Mouse (Mus musculus): ENCODE measurements at regions not wholly inside any gene's neighbourhood (a gene's known extent, or its start where the extent isn't known, plus 50 kb on each side); places are given as distances from the start of the nearest gene placed in this dataset.

DNA sequence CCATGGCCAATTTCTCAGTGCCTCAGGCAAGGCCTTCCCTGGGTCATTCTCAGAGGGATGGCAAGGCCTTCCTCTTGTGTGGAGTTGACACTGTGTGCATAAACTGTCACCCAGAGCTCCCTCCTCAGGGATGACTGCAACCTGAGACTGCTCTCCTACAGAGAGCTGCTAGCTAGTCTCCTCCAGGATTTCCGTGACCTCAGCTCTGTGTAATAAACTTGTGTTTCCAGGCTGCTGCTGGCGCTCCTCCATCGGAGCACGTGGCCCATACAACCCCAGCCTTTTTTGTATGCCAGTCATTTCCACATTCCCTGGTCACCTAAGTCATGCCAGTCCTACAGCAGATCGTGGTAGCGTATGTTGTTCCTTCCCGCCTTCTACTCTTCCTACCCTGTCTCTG lies 714.3 kb upstream of the Car8 start:
- peaks cover 16% of the 10 kb centered on the region for H3K4me1 ChIP-seq (replicated peaks)
- WGBS: 90% methylated on average over 7 of the region's 7 CpGs
- no peak for ATAC-seq

DNA sequence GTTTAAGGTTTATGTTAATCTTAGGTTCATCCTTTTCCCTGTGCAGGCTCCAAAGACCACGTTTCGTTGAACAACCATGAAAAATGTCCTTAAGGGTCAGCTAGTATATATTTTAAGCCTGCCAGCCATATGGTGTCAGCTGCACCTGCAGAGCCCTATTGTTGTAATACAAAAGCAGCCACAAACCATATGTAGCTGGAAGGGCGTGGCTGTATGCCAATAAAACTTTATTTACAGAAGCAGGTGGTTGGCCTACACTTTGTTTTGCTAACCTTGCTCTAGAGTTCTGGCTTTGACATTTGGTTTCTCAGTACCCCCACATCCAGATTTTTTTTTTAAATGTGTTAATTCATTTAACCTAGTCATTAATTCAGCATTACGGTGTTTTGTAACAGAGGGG lies 711.1 kb upstream of the Car8 start:
- Histone ChIP-seq H3K4me1 (replicated peaks) (peaks cover 6% of the 10 kb centered on the region), H3K9me3 (no peaks in the 10 kb centered on the region), H3K4me3 (replicated peaks) (no peak overlapping the region), H3K4me2 (replicated peaks) (no peak overlapping the region), H3K9ac (no peak overlapping the region), H3K27ac (no peak overlapping the region), H3K36me3 (no peaks in the 10 kb centered on the region), H3K27me3 (replicated peaks) (no peaks in the 10 kb centered on the region)
- peak; percentile 29; the same call in 1 of the 2 replicates for ATAC-seq
- WGBS: 68% methylated on average over 4 of the region's 4 CpGs

More for the DNA sequence above, 714.3 kb upstream of the Car8 start:
- Histone ChIP-seq H3K9me3 (no peaks in the 10 kb centered on the region), H3K36me3 (no peaks in the 10 kb centered on the region), H3K9ac (no peak overlapping the region), H3K27ac (no peak overlapping the region), H3K27me3 (replicated peaks) (no peaks in the 10 kb centered on the region), H3K4me3 (replicated peaks) (no peak overlapping the region), H3K4me2 (replicated peaks) (no peak overlapping the region)

DNA sequence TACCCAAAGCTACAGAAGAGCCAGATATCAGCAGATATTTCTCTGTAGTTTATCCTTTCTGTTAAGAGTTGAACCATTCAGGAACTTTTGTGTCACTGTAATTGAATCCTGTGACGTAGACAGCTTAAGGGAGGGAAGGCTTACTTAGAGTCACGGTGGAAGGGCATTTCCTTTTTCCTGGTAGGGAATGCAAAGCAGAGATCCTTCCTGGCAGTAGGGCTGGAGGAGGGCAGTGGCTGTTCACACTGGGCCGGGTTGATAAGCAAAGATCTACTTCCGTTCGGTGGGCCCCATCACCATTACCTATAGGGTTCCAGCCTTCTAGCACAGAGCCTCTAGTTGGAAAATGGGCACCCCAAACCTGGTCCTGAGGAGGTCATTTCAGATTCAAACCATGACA lies 710.7 kb upstream of the Car8 start:
- H3K9ac ChIP-seq: no peak overlapping the region
- no peaks in the 10 kb centered on the region for H3K27me3 ChIP-seq (replicated peaks)
- no peak overlapping the region for H3K27ac ChIP-seq
- WGBS: 50% methylated on average over 5 of the region's 5 CpGs
- H3K4me3 ChIP-seq (replicated peaks): no peak overlapping the region
- no peaks in the 10 kb centered on the region for H3K9me3 ChIP-seq
- ATAC-seq: peak; percentile 9; the same call in 1 of the 2 replicates
- H3K4me2 ChIP-seq (replicated peaks): no peak overlapping the region
- peaks cover 3% of the 10 kb centered on the region; the same call in 1 of the 2 replicates for H3K4me1 ChIP-seq (replicated peaks)
- H3K36me3 ChIP-seq: no peaks in the 10 kb centered on the region

DNA sequence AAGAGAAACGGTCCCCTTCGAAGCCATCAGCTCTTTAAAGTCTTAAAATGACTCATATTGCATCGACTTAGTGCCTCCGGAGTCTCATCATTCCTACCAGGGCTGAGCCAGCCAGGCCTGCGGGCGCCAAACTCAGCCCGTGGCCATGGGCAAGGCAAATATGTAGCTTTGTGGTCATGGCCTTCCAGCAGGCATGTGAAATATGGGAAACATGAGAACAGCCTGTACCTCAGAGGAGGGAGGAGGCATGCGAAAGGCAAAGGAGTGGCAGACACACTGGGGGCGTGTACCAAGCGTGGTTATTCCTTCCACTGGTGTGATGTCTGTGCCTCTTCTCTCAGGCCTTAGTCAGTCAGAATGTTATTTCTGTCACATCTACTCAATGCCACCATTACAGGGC lies 706.3 kb upstream of the Car8 start:
- Histone ChIP-seq H3K4me3 (replicated peaks) (no peak overlapping the region), H3K27me3 (replicated peaks) (no peaks in the 10 kb centered on the region), H3K27ac (no peak overlapping the region), H3K9ac (no peak overlapping the region), H3K4me2 (replicated peaks) (no peak overlapping the region), H3K9me3 (no peaks in the 10 kb centered on the region), H3K36me3 (no peaks in the 10 kb centered on the region), H3K4me1 (replicated peaks) (no peaks in the 10 kb centered on the region)
- WGBS: 91% methylated on average over 10 of the region's 10 CpGs
- no peak for ATAC-seq

DNA sequence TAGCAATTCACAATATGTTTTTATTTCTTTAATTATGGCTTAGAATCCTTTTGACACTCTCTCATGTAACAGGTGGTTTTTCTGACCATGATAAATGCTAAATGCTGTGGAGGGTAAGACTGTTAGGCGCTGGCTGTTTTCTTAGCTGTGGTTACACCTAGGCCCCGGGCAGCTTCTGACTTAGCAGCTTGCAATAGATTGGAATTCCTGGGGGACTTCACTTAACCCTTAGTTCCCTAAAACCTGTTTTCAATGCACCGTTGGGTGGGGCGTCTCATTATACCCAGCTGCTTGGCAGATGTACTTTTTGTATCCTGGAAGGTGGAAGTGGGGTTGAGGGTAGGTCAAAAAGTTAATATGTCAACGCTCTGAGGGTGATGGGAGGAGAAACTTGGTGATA lies 704.2 kb upstream of the Car8 start:
- no peak overlapping the region for H3K4me3 ChIP-seq (replicated peaks)
- H3K4me1 ChIP-seq (replicated peaks): 0 out of 2 replicates have a peak, but pooled peaks cover 4% of the 10 kb centered on the region
- no peaks in the 10 kb centered on the region for H3K9me3 ChIP-seq
- no peak overlapping the region for H3K4me2 ChIP-seq (replicated peaks)
- H3K9ac ChIP-seq: no peak overlapping the region
- H3K36me3 ChIP-seq: no peaks in the 10 kb centered on the region
- 64% methylated on average over 5 of the region's 5 CpGs for WGBS
- H3K27ac ChIP-seq: no peak overlapping the region
- no peaks in the 10 kb centered on the region for H3K27me3 ChIP-seq (replicated peaks)
- no peak for ATAC-seq

GRCm38 (mm10) chr4:8938948-8939411 lies 700.1 kb upstream of the Car8 start:
- WGBS: 55% methylated on average over 6 of the region's 6 CpGs
- H3K4me3 ChIP-seq (replicated peaks): no peak overlapping the region
- 0 out of 2 replicates have a peak, but pooled peaks cover 4% of the 10 kb centered on the region for H3K4me1 ChIP-seq (replicated peaks)
- no peaks in the 10 kb centered on the region for H3K36me3 ChIP-seq
- H3K4me2 ChIP-seq (replicated peaks): no peak overlapping the region
- H3K9me3 ChIP-seq: no peaks in the 10 kb centered on the region
- no peaks in the 10 kb centered on the region for H3K27me3 ChIP-seq (replicated peaks)
- ATAC-seq: 0 out of 2 replicates have a peak, but pooled peaks have one; percentile 45
- H3K9ac ChIP-seq: no peak overlapping the region
- H3K27ac ChIP-seq: no peak overlapping the region

DNA sequence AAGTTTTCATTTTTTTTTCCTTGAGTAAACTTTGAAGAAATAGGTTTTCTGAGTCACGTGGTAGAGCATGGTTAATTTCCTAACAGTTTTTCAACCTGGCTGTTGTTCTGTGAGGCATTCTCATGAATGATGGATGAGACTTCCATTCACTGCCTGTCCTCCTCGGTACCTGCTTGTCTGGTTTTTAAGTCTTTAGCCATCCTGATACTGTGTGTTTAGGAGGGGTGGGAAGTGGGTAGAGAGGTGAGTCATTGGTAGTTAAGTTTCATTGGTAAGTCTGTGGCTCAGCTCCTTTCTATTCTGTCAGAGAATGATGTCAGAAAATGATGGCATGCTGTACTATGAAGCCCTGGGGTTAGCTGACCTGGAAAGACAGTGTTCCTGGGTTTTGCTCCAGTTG lies 697.1 kb upstream of the Car8 start:
- H3K9me3 ChIP-seq: no peaks in the 10 kb centered on the region
- ATAC-seq: no peak
- H3K9ac ChIP-seq: no peak overlapping the region
- H3K4me1 ChIP-seq (replicated peaks): 0 out of 2 replicates have a peak, but pooled peaks cover 4% of the 10 kb centered on the region
- WGBS: 55% methylated on average over 2 of the region's 2 CpGs
- no peaks in the 10 kb centered on the region for H3K36me3 ChIP-seq
- H3K27ac ChIP-seq: no peak overlapping the region
- H3K4me2 ChIP-seq (replicated peaks): no peak overlapping the region
- no peak overlapping the region for H3K4me3 ChIP-seq (replicated peaks)
- H3K27me3 ChIP-seq (replicated peaks): no peaks in the 10 kb centered on the region

DNA sequence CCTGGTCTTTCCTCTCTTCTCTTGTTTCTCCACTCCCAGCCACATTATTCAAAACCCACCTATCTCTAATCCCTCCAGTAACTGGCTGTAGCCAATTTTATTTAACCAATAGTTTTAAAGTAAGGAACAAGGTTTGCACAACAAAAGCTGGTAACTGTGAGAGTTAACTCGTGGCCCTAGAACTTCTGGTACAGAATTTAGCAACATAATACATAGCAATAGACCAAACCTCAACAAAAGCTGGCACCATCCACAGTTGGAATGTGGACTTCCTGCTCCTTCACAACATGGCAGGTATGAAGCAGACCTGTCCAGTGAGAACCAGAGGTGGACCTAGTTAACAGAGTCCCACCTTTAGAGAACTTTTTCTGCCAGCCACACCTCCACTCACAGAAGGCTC lies 695.7 kb upstream of the Car8 start:
- no peak for ATAC-seq
- Histone ChIP-seq H3K4me1 (replicated peaks) (0 out of 2 replicates have a peak, but pooled peaks cover 4% of the 10 kb centered on the region), H3K4me3 (replicated peaks) (no peak overlapping the region), H3K4me2 (replicated peaks) (no peak overlapping the region), H3K36me3 (no peaks in the 10 kb centered on the region), H3K9me3 (no peaks in the 10 kb centered on the region), H3K27ac (no peak overlapping the region), H3K27me3 (replicated peaks) (no peaks in the 10 kb centered on the region), H3K9ac (no peak overlapping the region)
- WGBS: 67% methylated on average over 1 of the region's 1 CpGs

DNA sequence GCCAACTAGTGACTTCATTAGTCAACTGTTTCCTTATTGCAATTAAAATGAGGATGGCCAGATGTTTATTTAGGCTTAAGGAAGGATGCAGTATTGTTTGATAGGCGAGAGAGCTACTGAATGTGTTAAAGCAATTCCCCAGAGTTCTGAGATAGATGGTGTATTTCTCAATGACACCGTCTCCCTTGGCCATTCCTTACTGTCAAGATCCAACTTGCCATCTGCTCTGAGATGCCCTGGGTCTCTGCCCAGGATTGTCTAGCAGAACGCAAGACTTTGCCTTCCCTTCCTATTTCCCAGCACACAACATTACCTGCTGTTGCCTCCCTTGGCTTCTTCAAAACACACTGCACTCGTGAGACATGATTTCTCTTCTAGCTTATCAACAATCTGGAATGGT lies 690.5 kb upstream of the Car8 start:
- Histone ChIP-seq H3K27ac (no peak overlapping the region), H3K4me1 (replicated peaks) (peaks cover 3% of the 10 kb centered on the region; the same call in 1 of the 2 replicates), H3K9ac (no peak overlapping the region), H3K9me3 (no peaks in the 10 kb centered on the region), H3K36me3 (no peaks in the 10 kb centered on the region), H3K4me3 (replicated peaks) (no peak overlapping the region), H3K27me3 (replicated peaks) (no peaks in the 10 kb centered on the region), H3K4me2 (replicated peaks) (peak overlapping the region; percentile 34; the same call in 1 of the 2 replicates)
- no peak for ATAC-seq
- WGBS: 70% methylated on average over 4 of the region's 4 CpGs

GRCm38 (mm10) chr4:8928551-8929305 lies 689.9 kb upstream of the Car8 start:
- Histone ChIP-seq H3K36me3 (no peaks in the 10 kb centered on the region), H3K27ac (no peak overlapping the region), H3K27me3 (replicated peaks) (no peaks in the 10 kb centered on the region), H3K4me1 (replicated peaks) (peaks cover 3% of the 10 kb centered on the region; the same call in 1 of the 2 replicates), H3K4me3 (replicated peaks) (no peak overlapping the region), H3K4me2 (replicated peaks) (peak overlapping the region; percentile 34), H3K9me3 (no peaks in the 10 kb centered on the region), H3K9ac (no peak overlapping the region)
- ATAC-seq: no peak
- 50% methylated on average over 17 of the region's 17 CpGs for WGBS

DNA sequence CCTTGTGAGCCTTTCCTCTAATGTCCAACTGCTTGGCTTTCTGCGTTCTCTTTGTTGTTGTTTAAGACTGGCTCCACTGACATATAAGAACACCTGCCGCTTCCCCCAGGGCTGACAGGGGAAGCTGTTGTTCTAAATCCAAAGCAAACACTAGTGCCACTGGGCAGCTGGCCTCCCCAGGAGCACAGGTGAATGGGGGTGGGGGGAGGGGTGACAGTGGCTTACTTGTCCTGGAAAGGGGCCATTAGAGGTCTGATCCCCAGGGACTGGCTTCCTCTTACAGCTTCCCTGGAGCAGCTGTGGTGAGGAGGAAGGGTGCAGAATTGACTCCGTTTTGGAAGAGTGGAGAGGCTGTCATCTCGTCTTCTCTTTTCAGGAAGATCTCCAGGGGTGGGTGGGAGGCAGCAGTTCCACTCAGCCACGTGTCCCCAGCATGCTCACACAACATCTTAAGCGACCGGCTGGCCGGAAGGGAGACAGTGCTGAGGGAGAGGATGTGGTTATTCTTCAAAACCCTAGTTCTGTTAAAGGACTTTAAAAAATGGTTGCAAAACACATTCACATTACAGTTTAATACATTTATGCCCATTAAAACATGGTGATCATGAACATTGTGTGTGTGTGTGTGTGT lies 688.5 kb upstream of the Car8 start:
- no peaks in the 10 kb centered on the region for H3K27me3 ChIP-seq (replicated peaks)
- H3K36me3 ChIP-seq: no peaks in the 10 kb centered on the region
- 45% methylated on average over 8 of the region's 8 CpGs for WGBS
- peak; percentile 40 for ATAC-seq
- no peak overlapping the region for H3K4me3 ChIP-seq (replicated peaks)
- H3K9ac ChIP-seq: no peak overlapping the region
- no peaks in the 10 kb centered on the region for H3K9me3 ChIP-seq
- H3K4me2 ChIP-seq (replicated peaks): no peak overlapping the region
- H3K27ac ChIP-seq: no peak overlapping the region
- H3K4me1 ChIP-seq (replicated peaks): peaks cover 3% of the 10 kb centered on the region; the same call in 1 of the 2 replicates

DNA sequence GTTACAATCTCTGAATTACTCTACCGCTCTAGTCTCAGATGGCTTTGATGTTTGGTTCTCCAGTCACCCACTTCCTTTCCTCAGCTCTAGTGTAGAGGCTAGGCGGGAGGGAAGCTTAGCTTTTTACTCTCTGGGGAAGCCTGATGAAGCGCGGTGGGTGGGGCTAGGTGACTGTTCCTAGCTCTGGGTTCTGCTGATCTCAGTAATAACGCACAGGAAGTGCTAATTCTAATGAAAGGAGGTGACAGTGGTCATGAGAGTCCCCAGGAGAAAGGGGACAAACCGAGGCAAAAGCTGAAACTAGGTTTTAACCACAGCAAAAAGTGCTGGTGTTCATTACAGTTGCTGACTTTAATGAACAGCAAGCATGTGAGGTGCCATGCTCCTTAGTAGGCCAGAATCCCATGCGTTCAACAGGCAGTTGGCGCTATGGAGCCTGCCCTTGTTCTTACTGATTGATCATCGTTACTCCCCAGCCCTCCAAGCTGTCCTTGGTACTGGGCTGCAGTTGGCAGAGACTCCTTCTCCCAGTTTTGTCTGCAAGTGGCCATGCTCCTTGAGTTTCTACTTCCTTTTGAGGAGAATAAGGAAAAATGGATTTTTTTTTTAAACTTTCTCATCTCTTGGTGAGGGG lies 687.9 kb upstream of the Car8 start:
- H3K9ac ChIP-seq: no peak overlapping the region
- H3K27me3 ChIP-seq (replicated peaks): no peaks in the 10 kb centered on the region
- 41% methylated on average over 9 of the region's 9 CpGs for WGBS

More for the DNA sequence above, 687.9 kb upstream of the Car8 start:
- no peak overlapping the region for H3K4me3 ChIP-seq (replicated peaks)
- no peak overlapping the region for H3K27ac ChIP-seq
- no peak overlapping the region for H3K4me2 ChIP-seq (replicated peaks)
- H3K36me3 ChIP-seq: no peaks in the 10 kb centered on the region
- H3K4me1 ChIP-seq (replicated peaks): peaks cover 8% of the 10 kb centered on the region; the same call in 1 of the 2 replicates
- H3K9me3 ChIP-seq: no peaks in the 10 kb centered on the region
- no peak for ATAC-seq
